Mouse (Mus musculus) lung, postnatal 14 days (tissue): ENCODE measurements around the gene Trp73.

Source experiments
- DNase-seq: peaks from one replicate; pipeline ENCODE4 v3.0.0; 2021

Trp73 gene

GRCm38 (mm10) chr4:154026441-154026761 is 113.6 kb downstream of the Trp73 start:
- no peak for DNase-seq

- DNase-seq, result peak; percentile 84
These were observed 114.2 kb downstream of the Trp73 start, which contains the start of gene Smim1 for GRCm38 (mm10) chr4:154025641-154026440. Gene Smim1 (minus strand): TSS chr4:154026230.

- DNase-seq, result no peak
These were observed 115.1 kb downstream of the Trp73 start for GRCm38 (mm10) chr4:154024729-154025521.

- DNase-seq, result no peak
These were observed 116.0 kb downstream of the Trp73 start for GRCm38 (mm10) chr4:154023754-154024601.

- no peak for DNase-seq
These were observed 117.2 kb downstream of the Trp73 start for GRCm38 (mm10) chr4:154022844-154023243.

- DNase-seq, result peak; percentile 77
These were observed 117.6 kb downstream of the Trp73 start for GRCm38 (mm10) chr4:154022407-154022806.

GRCm38 (mm10) chr4:154021432-154021831 is 118.6 kb downstream of the Trp73 start:
- peak; percentile 37 for DNase-seq

- DNase-seq, result peak; percentile 67
These were observed 120.4 kb downstream of the Trp73 start for GRCm38 (mm10) chr4:154019571-154019970.

- DNase-seq, result no peak
These were observed 124.5 kb downstream of the Trp73 start for GRCm38 (mm10) chr4:154015476-154015875.

- DNase-seq, result no peak
These were observed 127.7 kb downstream of the Trp73 start for GRCm38 (mm10) chr4:154012132-154012882.

GRCm38 (mm10) chr4:154011646-154012089 is 128.3 kb downstream of the Trp73 start, which contains the start of gene Lrrc47:
Gene Lrrc47 (plus strand): TSS chr4:154011731.
- peak; percentile 84 for DNase-seq

- DNase-seq, result no peak
These were observed 128.9 kb downstream of the Trp73 start for GRCm38 (mm10) chr4:154010907-154011645.

- peak; percentile 62 for DNase-seq
These were observed 132.2 kb downstream of the Trp73 start for GRCm38 (mm10) chr4:154007759-154008158.

GRCm38 (mm10) chr4:154006264-154006663 is 133.7 kb downstream of the Trp73 start:
- DNase-seq, result no peak
